Mouse (Mus musculus): Measurements from ENCODE around the gene Thrb.
A peak's percentile ranks its signal among the peaks of the same experiment; 100 is the strongest.

The Thrb gene

GRCm38 (mm10) chr14:17959901-17960300 lies 299.8 kb downstream of the Thrb start:
- DNase-seq (ENCODE audit: low read depth), result no peak

- peak; percentile 65 for DNase-seq (ENCODE audit: low read depth)
These were observed 307.2 kb downstream of the Thrb start for GRCm38 (mm10) chr14:17967117-17967726.

DNA sequence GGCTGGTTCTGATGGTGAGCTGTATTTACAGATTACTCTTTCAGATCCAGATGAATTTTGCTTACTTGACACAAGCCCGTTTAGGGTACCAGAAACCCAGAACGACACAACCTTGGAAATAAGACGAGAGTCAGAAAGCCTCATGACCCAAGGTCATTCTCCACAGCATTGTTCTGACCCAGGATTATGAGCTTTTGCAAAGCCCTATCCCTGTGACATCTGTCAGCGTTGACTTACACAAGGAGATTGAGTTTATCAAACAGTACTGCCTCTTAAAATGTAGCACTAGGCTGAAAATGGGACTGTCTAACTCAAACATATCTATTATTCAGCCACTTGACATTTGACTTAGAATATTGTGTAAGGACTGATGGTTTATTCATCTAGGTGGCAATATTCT lies 312.1 kb downstream of the Thrb start:
- DNase-seq (ENCODE audit: low read depth), result no peak

DNA sequence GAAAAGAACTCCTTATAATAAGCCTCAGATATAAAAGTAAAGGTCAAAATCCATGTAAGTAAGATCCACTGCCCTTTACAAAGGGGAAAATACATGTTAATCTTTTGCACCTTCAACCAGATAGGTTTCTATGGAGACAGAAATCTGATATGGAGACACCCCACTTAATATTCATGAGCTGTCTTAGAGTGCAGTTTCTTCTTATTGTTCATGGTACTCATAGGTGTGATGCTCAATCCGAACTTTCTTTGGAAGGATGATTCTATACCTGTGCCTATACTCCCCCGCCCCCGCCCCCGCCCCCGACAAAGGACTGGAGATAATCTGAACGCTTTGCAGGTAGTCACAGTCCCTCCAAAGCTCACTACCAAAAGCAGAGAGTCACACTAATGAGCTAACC lies 312.6 kb downstream of the Thrb start:
- no peak for DNase-seq (ENCODE audit: low read depth)

GRCm38 (mm10) chr14:17975786-17976185 lies 315.7 kb downstream of the Thrb start:
- no peak for DNase-seq (ENCODE audit: low read depth)

DNA sequence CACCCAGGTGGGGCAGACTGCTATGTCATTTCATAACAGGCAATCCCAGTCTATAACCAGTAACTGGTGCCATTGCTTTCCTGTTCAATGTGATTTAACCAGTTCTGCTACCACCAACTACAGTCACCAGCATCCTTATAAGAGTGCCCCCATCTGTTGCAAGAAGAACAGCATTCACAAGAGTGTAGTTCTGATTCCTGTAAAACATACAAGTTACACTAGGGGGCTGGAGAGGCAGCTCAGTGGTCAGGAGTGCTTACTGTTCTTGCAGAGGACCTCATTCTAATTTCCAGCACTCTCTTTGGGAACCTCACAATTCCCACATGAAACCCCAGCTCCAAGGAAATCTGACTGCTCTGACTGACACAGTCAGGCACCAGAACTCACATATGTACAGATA lies 318.2 kb downstream of the Thrb start:
- DNase-seq (ENCODE audit: low read depth), result no peak

- DNase-seq (ENCODE audit: low read depth), result no peak
These were observed 321.2 kb downstream of the Thrb start for GRCm38 (mm10) chr14:17981258-17981657.

GRCm38 (mm10) chr14:17982017-17982416 lies 322.0 kb downstream of the Thrb start:
- no peak for DNase-seq (ENCODE audit: low read depth)

GRCm38 (mm10) chr14:17983390-17983789 lies 323.3 kb downstream of the Thrb start:
- DNase-seq (ENCODE audit: low read depth), result no peak

- no peak for DNase-seq (ENCODE audit: low read depth)
These were observed 323.8 kb downstream of the Thrb start for GRCm38 (mm10) chr14:17983839-17984238.

- DNase-seq (ENCODE audit: low read depth), result no peak
These were observed 328.5 kb downstream of the Thrb start for GRCm38 (mm10) chr14:17988580-17988979.

DNA sequence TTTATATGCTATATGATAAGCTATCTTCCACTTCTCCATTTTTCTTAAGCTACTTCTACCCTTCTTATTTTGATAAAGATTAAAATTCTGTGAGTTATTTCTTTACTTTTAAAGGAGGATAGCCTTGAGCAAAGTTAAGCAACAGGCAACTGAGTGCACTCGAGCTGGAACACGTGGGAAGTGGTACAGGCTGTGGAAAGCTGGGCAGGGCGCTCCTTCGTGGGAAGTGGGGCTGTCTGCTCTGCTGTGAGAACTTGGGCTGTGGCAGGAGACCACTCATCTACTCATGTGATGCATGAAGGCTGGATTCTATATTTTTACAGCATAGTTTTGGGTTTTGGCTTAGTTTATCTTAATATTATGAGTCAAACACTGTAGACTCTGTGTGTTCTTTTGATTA lies 329.1 kb downstream of the Thrb start:
- no peak for DNase-seq (ENCODE audit: low read depth)

- DNase-seq (ENCODE audit: low read depth), result no peak
These were observed 330.1 kb downstream of the Thrb start for GRCm38 (mm10) chr14:17990186-17990585.

- peak; percentile 46 for DNase-seq (ENCODE audit: low read depth)
These were observed 341.8 kb downstream of the Thrb start for GRCm38 (mm10) chr14:18001886-18002285.

GRCm38 (mm10) chr14:18003686-18004085 lies 343.6 kb downstream of the Thrb start:
- DNase-seq (ENCODE audit: low read depth), result no peak

DNA sequence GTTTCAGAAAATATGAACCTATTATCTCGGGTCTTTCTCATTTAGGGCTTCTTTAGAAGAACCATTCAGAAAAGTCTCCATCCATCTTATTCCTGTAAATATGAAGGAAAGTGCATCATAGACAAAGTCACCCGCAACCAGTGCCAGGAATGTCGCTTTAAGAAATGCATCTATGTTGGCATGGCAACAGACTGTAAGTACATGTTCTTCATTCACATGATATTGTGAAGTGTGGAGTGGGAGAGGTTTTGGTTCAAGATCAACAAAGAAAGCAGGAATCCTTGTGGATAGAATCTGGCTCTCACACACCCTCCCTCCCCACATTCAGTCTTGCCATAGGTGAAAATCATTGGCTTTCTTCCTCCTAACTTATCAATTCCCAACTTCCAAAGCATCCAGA lies 348.5 kb downstream of the Thrb start:
- DNase-seq (ENCODE audit: low read depth), result no peak

DNA sequence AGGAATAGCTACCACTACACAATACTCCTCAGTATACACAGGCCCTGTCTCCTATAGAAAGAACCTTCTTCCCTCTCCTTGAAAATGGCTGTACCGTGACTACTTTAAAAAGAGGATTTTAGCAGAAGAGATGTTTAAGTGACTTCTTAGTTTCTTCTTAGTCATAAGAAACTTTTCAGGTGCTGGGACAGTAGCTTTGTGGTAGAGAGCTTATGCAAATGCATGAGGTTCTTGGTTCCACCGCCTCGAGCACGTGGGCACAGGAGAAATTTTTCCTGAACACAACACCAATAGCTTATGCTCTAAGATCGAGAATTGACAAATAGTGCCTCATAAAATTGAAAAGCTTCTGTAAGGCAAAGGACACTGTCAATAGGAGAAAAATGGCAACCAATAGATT lies 356.5 kb downstream of the Thrb start:
- DNase-seq (ENCODE audit: low read depth), result no peak

- DNase-seq (ENCODE audit: low read depth), result no peak
These were observed 360.1 kb downstream of the Thrb start for GRCm38 (mm10) chr14:18020128-18020527.

- DNase-seq (ENCODE audit: low read depth), result no peak
These were observed 360.6 kb downstream of the Thrb start for GRCm38 (mm10) chr14:18020636-18021035.

DNA sequence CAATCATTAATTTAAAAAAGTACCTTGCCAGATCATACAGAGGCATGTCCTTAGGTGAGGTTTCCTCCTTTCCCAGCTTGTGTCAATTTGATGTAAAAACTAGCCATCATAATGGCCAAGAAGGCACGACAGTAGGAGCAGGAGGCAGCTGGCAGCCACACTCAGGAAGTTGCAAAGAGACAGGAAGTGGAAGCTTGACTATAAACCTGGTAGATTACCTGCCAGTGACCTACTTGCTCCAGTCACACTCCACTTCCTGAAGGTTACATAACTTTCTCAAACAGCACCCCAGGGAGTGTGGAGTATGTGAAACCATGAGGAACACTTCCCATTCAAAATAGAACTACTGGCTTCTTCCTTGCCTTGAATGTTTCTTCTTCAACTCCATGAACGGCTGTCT lies 361.7 kb downstream of the Thrb start:
- DNase-seq (ENCODE audit: low read depth), result no peak

DNA sequence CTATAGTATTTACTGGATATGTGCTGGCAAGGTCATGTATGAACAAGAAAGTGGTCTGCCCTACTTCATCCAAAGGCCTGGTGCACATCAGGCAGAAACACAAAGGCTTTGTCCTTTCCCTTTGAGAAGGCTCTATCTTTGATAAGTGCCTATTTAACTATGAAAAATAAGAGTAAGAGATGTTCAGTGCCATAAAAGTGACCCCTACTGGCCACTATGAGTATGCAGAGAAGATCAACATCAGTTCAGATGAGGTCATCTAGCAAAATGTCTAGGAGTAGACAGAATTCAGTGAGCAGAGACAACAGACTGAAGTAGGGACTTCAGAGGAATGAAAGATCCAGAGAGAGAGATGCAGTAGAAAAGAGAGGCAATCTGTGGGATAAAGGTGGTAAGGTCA lies 362.3 kb downstream of the Thrb start:
- peak; percentile 27 for DNase-seq (ENCODE audit: low read depth)

GRCm38 (mm10) chr14:18027867-18028266 lies 367.8 kb downstream of the Thrb start:
- DNase-seq (ENCODE audit: low read depth), result no peak

DNA sequence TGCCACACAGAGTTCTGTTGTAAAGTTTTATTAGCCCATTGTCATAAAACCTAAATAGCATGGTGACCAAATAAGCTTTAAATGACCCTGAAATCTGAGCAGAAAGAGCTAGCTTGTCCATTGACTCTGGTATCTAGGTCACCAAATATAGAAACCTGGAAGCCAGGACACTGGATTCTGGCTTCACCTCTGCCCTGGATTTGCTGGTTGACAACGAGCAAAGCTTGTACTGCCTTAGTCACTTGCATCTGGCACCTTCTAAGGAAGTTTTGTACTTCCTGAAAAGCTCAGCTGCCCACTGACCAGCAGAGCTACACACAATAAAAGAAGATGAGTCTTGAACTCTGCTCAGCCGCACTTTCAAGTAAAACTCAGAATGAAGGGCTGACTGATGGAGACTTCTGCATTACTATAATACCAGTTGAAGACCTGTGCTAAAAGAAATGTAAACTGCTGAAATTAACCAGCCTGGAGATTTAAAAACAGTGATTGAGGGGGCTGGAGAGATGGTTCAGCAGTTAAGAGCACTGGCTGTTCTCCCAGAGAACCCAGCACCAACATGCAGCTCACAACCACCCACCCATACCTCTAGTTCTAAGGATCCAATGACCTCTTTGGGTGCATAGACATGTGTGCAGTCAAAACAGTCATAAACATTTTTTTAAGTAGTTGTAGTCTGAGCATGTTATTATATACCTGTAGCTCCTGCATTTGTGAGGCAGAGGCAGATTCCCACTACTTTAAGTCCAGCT lies 369.3 kb downstream of the Thrb start:
- DNase-seq (ENCODE audit: low read depth), result no peak

DNA sequence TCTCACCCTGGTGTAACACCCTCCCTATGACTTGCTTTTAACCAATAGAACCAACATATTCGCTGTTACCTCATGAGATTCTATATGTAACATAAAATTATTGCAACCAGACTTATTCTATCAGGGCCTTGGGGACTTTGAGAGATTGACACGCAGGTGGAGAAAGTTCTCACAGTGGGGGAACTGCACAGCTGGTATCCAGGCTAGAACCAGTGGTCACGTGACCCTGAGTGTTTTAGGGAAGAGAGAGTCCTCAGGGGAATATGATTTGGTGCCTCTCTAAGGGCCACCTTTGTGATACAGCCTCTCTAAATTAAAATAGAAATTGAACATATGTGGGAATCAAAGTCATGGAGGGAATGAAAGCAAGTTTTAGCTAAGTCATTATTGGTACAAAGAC lies 371.9 kb downstream of the Thrb start:
- no peak for DNase-seq (ENCODE audit: low read depth)
